Mouse (Mus musculus): Measurements from ENCODE around the gene Nr1d2. TPM values are rescaled to one million over a fixed set of nuclear protein-coding genes. Genes with fewer than 3 reads are reported as not detected.
A peak's percentile ranks its signal among the peaks of the same experiment; 100 is the strongest.

Gene Nr1d2
- total and polyA plus RNA-seq, 3 experiments, result 4.5 to 8.4 (median 6.8) TPM

GRCm38 (mm10) chr14:18274526-18274925 is 35.6 kb upstream of the Nr1d2 start:
- no peaks in the 10 kb centered on the region for H3K27me3 ChIP-seq (replicated peaks)
- dilution Hi-C loops (cut with MboI; ENCODE audit: extremely low pct_ligation_motif_present, extremely low pct_unique_long_range_greater_than_20kb, low sequenced_read_pairs), result no loop called here
- peaks cover 23 to 48% of the 10 kb centered on the region in 2 experiments for H3K36me3 ChIP-seq (replicated peaks in 1 of 2; ENCODE audit: control insufficient read depth in 1 of 2, insufficient read depth in 1 of 2, low read length in 1 of 2)
- H3K4me1 ChIP-seq (ENCODE audit: control insufficient read depth in 1 of 2, insufficient read depth in 2 of 2), result peaks cover 0 to 5% of the 10 kb centered on the region in 2 experiments; a peak in 1 of 4 replicates
- peaks cover 12% of the 10 kb centered on the region for H3K79me2 ChIP-seq (replicated peaks; ENCODE audit: control insufficient read depth, extremely low read depth, insufficient read depth, poor library complexity, severe bottlenecking)
- TF ChIP-seq ETS1 (conservative IDR thresholded peaks at IDR 0.05; ENCODE audit: low read depth, low read length) (no peak), MEF2A (IDR thresholded peaks at IDR 0.05; ENCODE audit: borderline replicate concordance, low read depth, low read length) (no peak), SIN3A (IDR thresholded peaks at IDR 0.05; ENCODE audit: low read length) (no peak), MAX (IDR thresholded peaks at IDR 0.05; ENCODE audit: low read length) (no peak), USF2 (conservative IDR thresholded peaks at IDR 0.05; ENCODE audit: low read depth, low read length) (no peak), PAX5 (IDR thresholded peaks at IDR 0.05; ENCODE audit: low read length) (no peak), RCOR1 (conservative IDR thresholded peaks at IDR 0.05; ENCODE audit: low read depth, low read length) (no peak), IRF4 (IDR thresholded peaks at IDR 0.05; ENCODE audit: low read depth, low read length) (no peak), CHD2 (IDR thresholded peaks at IDR 0.05; ENCODE audit: low read length) (no peak)
- no peak for DNase-seq (ENCODE audit: extremely low read depth)
- H3K4me3 ChIP-seq (replicated peaks in 1 of 3; ENCODE audit: low read depth in 2 of 3, low read length in 2 of 3, poor library complexity in 1 of 3), result no peak overlapping the region
- no peak overlapping the region for H3K9ac ChIP-seq (ENCODE audit: insufficient read depth, low read depth)
- H3K4me2 ChIP-seq (ENCODE audit: insufficient read depth, low read depth, poor library complexity, severe bottlenecking), result no peak overlapping the region
- in situ Hi-C loops (cut with MboI; ENCODE audit: low pct_ligation_motif_present, low pct_unique_long_range_greater_than_20kb, low sequenced_read_pairs), result loop anchor here (5.0 kb wide), 1 partner anchor 37 kb away; the partner anchor contains the start of gene Nr1d2
- no peak overlapping the region for H3K27ac ChIP-seq (ENCODE audit: insufficient read depth, low read depth)
- no peaks in the 10 kb centered on the region for H3K9me3 ChIP-seq (replicated peaks; ENCODE audit: low read length)

GRCm38 (mm10) chr14:18271666-18272065 is 32.7 kb upstream of the Nr1d2 start:
- in situ Hi-C loops (cut with MboI; ENCODE audit: low pct_ligation_motif_present, low pct_unique_long_range_greater_than_20kb, low sequenced_read_pairs) (loop anchor here (5.0 kb wide), 1 partner anchor 34 kb away; the partner anchor contains the start of gene Nr1d2), dilution Hi-C loops (cut with MboI; ENCODE audit: extremely low pct_ligation_motif_present, extremely low pct_unique_long_range_greater_than_20kb, low sequenced_read_pairs) (no loop called here)
- Histone ChIP-seq H3K9me3 (replicated peaks; ENCODE audit: low read length) (no peaks in the 10 kb centered on the region), H3K4me2 (ENCODE audit: insufficient read depth, low read depth, poor library complexity, severe bottlenecking) (peak overlapping the region; percentile 98), H3K4me3 (replicated peaks in 1 of 3; ENCODE audit: low read depth in 2 of 3, low read length in 2 of 3, poor library complexity in 1 of 3) (peak overlapping the region; percentile 64 to 100 (median 98)), H3K79me2 (replicated peaks; ENCODE audit: control insufficient read depth, extremely low read depth, insufficient read depth, poor library complexity, severe bottlenecking) (peaks cover 22% of the 10 kb centered on the region), H3K36me3 (replicated peaks in 1 of 2; ENCODE audit: control insufficient read depth in 1 of 2, insufficient read depth in 1 of 2, low read length in 1 of 2) (peaks cover 20 to 42% of the 10 kb centered on the region in 2 experiments), H3K27me3 (replicated peaks) (no peaks in the 10 kb centered on the region), H3K9ac (ENCODE audit: insufficient read depth, low read depth) (peak overlapping the region; percentile 87), H3K4me1 (ENCODE audit: control insufficient read depth in 1 of 2, insufficient read depth in 2 of 2) (peaks cover 0 to 19% of the 10 kb centered on the region in 2 experiments; a peak in 2 of 4 replicates), H3K27ac (ENCODE audit: insufficient read depth, low read depth) (no peak overlapping the region)
- no peak for TF ChIP-seq ZKSCAN1 (IDR thresholded peaks at IDR 0.05; ENCODE audit: borderline replicate concordance, low read depth, low read length)
- TF ChIP-seq TCF12 (IDR thresholded peaks at IDR 0.05; ENCODE audit: low read depth, low read length), result no peak
- TF ChIP-seq ZC3H11A (IDR thresholded peaks at IDR 0.05; ENCODE audit: low read depth, low read length), result no peak
- TF ChIP-seq SMC3 (IDR thresholded peaks at IDR 0.05; ENCODE audit: low read depth, low read length), result no peak
- TF ChIP-seq RAD21 (IDR thresholded peaks at IDR 0.05; ENCODE audit: low read depth, low read length), result no peak
- no peak for TF ChIP-seq ETS1 (conservative IDR thresholded peaks at IDR 0.05; ENCODE audit: low read depth, low read length)
- no peak for TF ChIP-seq NRF1 (IDR thresholded peaks at IDR 0.05; ENCODE audit: low read depth, low read length)
- TF ChIP-seq KAT2A (IDR thresholded peaks at IDR 0.05; ENCODE audit: insufficient replicate concordance, low read length), result no peak
- no peak for TF ChIP-seq JUND (conservative IDR thresholded peaks at IDR 0.05; ENCODE audit: low read depth, low read length)
- TF ChIP-seq USF2 (conservative IDR thresholded peaks at IDR 0.05; ENCODE audit: low read depth, low read length), result no peak
- no peak for TF ChIP-seq RCOR1 (conservative IDR thresholded peaks at IDR 0.05; ENCODE audit: low read depth, low read length)
- TF ChIP-seq UBTF (IDR thresholded peaks at IDR 0.05; ENCODE audit: low read depth, low read length), result no peak
- DNase-seq (ENCODE audit: extremely low read depth), result no peak

Measured in CH12.LX (cell line).